Mouse (Mus musculus): ENCODE measurements around the gene Glipr1l2.
"Not testable (repeated sequence)": the region's sequence is repeated elsewhere in the genome, so short reads cannot be mapped to it uniquely, and the experiment has no call there.

Glipr1l2 gene

GRCm38 (mm10) chr10:112083157-112083556, at the start of gene Glipr1l2:
Gene Glipr1l2, plus strand, starts transcription at chr10:112083354.
- DNase-seq (ENCODE audit: low spot score) = peak; percentile 52

- not testable (repeated sequence) for DNase-seq (ENCODE audit: low spot score)
These were observed 39.6 kb upstream of the Glipr1l2 start for GRCm38 (mm10) chr10:112043523-112043922.

- DNase-seq (ENCODE audit: low spot score) = not testable (repeated sequence)
These were observed 38.9 kb upstream of the Glipr1l2 start for GRCm38 (mm10) chr10:112044283-112044682.

- DNase-seq (ENCODE audit: low spot score) = no peak
These were observed 31.9 kb upstream of the Glipr1l2 start for GRCm38 (mm10) chr10:112051220-112051619.

GRCm38 (mm10) chr10:112051956-112052355, 31.2 kb upstream of the Glipr1l2 start:
- not testable (repeated sequence) for DNase-seq (ENCODE audit: low spot score)

- DNase-seq (ENCODE audit: low spot score) = peak; percentile 20
These were observed 23.2 kb upstream of the Glipr1l2 start, which contains the start of gene Glipr1l1 for GRCm38 (mm10) chr10:112059702-112060582. Gene Glipr1l1, plus strand, starts transcription at chr10:112060189.

GRCm38 (mm10) chr10:112060583-112060934, 22.6 kb upstream of the Glipr1l2 start:
- DNase-seq (ENCODE audit: low spot score) = not testable (repeated sequence)

GRCm38 (mm10) chr10:112080044-112080443, 3.1 kb upstream of the Glipr1l2 start:
- no peak for DNase-seq (ENCODE audit: low spot score)

GRCm38 (mm10) chr10:112105785-112106184, 22.6 kb downstream of the Glipr1l2 start:
- peak; percentile 36 for DNase-seq (ENCODE audit: low spot score)

- DNase-seq (ENCODE audit: low spot score) = no peak
These were observed 27.2 kb downstream of the Glipr1l2 start for GRCm38 (mm10) chr10:112110401-112110800.

- not testable (repeated sequence) for DNase-seq (ENCODE audit: low spot score)
These were observed 41.9 kb downstream of the Glipr1l2 start for GRCm38 (mm10) chr10:112125090-112125489.

GRCm38 (mm10) chr10:112127682-112128230, 44.6 kb downstream of the Glipr1l2 start:
- DNase-seq (ENCODE audit: low spot score) = not testable (repeated sequence)

- DNase-seq (ENCODE audit: low spot score) = no peak
These were observed 49.0 kb downstream of the Glipr1l2 start for GRCm38 (mm10) chr10:112132194-112132593.

GRCm38 (mm10) chr10:112138050-112138870, 55.1 kb downstream of the Glipr1l2 start:
- peak; percentile 15 for DNase-seq (ENCODE audit: low spot score)

GRCm38 (mm10) chr10:112138871-112139430, 55.8 kb downstream of the Glipr1l2 start:
- DNase-seq (ENCODE audit: low spot score) = no peak

- no peak for DNase-seq (ENCODE audit: low spot score)
These were observed 56.7 kb downstream of the Glipr1l2 start for GRCm38 (mm10) chr10:112139834-112140233.
